Mouse (Mus musculus): ENCODE measurements around the gene Prss36.
"Not testable (repeated sequence)": the region's sequence is repeated elsewhere in the genome, so short reads cannot be mapped to it uniquely, and the experiment has no call there.

Gene Prss36

GRCm38 (mm10) chr7:127946470-127947023 lies at the start of gene Prss36:
TSS of gene Prss36 (minus strand) at chr7:127946725.
- no peak for DNase-seq

DNA sequence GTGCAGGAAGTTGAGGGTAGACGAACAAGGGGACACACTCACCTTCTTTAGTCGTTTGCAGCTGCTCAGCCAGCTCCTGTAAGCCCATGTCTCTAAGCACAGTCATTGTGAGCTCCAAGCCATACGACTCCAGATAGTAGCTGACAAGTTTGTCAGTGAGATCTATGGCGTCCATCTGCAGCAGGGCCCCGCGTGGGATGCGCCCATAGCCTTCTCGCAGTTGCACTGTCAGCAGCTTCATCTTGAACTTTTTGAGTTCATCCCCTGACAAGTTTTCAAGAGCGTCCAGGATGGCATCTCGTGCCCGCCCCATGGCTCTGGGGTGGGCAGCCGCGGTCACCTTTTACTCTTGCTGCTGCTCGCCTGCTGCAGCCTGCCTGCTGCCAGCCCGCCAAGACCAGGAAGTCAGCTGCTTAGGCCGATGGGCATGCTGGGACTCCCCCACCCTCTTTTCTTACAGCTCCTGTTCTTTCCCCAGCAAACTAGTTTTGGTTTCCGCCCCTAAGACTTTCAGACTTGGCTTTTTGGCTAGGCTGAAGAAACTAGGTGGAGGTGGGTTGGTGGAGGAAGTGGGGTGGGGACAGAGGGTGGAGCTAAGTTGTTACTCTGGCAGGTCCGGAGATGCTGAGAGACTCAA lies 46.9 kb upstream of the Prss36 start, which contains the start of gene Pycard:
Gene Pycard (minus strand): TSS at position 527 of the 637 bp plus-strand sequence.
- peak; percentile 89 for DNase-seq

- peak; percentile 59 for DNase-seq
Measured at GRCm38 (mm10) chr7:127992488-127993340, 46.2 kb upstream of the Prss36 start.

GRCm38 (mm10) chr7:127991643-127992487 lies 45.3 kb upstream of the Prss36 start:
- peak; percentile 90 for DNase-seq

- DNase-seq: no peak
Measured at GRCm38 (mm10) chr7:127988904-127989303, 42.4 kb upstream of the Prss36 start.

DNA sequence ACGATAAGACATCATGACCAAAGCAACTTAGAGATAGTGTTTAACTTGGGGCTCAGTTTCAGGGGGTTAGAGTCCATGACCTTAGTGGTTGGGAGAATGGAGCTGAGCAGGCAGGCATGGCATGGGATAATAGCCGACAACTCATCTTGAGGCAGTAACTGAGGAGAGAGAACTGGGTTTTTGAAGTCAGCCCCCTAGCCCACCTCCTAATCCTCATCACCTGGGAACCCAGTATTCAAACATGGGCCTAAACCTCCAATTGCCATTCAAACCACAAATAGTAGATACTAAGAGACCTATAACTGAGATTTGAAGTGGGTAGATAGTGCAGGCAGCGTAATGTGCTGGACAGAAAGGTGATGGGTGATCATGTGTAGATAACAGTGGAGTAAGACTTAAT lies 34.1 kb upstream of the Prss36 start:
- DNase-seq: no peak

- DNase-seq: no peak
Measured at GRCm38 (mm10) chr7:127978856-127979255, 32.3 kb upstream of the Prss36 start.

DNA sequence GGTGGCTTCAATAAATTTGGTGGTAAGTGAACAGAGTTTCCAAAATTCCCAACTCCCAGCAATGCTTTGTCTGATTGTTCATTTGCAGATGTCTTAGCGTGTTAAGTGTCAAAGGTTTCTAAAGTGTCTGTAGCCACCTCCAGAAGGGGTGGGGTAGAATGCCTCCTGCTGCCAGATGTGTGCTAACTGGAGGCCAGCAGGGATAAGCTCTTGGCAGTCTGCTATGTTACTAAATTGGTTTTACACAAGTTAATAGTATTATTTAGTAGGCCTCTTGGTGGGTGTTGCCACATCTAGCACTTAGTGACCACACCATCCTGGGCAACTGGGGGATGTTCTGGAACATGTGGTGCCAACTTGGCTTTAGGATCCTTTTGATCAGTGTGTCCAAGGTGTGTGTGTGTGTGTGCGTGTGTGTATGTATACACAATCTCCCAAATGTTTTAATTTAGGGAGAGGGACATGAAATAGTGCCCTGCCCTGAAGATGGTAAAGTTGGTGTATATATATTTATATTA lies 27.9 kb upstream of the Prss36 start:
- no peak for DNase-seq

DNA sequence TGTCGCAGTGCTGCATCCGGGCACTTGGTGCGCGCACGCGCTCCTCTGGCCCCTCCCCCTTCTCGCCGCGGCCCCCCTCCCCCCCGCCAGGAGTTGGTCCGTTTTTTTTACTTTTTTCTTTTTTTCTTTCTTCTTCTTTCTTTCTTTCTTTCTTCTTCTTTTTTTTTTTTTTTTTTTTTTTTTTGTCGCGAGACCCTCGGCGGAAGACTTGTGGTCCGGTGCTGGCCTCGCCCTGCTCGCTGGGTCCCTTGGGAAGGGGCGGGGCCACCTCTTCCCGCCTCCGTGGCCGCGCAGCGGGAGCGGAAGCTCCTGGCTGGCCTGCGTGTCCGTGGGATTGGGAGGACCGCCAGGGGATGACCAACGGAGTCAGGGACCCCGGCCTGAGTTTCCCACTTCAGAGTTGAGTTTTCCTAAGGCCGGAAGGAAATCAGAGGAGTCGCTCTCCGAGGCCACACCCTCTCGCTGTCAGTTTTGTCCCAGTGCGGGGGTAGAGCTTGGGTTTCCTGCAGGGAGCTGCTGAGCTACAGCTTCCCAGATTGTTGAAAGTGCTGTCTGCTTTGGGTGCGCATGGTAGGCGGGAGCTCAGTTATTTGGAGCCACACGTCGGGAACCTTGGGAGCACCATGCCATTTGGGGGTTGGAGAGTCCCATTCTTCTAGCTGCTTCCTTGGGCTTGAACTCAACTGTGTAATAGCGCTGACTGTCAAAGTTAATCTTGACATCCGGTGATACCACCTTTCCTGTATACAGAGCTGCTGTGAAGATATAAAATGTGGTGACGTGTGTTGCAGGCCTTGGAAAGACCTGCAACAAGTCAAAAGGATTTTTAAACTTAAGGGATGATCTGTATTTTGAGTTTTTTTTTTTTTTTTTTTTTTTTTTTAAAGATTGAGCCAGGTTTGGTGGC lies 21.6 kb upstream of the Prss36 start:
- DNase-seq: peak; percentile 72

- DNase-seq: peak; percentile 96
Measured at GRCm38 (mm10) chr7:127967004-127967921, 20.7 kb upstream of the Prss36 start, which contains the start of gene Fus. TSS of gene Fus (plus strand) at chr7:127967457.

DNA sequence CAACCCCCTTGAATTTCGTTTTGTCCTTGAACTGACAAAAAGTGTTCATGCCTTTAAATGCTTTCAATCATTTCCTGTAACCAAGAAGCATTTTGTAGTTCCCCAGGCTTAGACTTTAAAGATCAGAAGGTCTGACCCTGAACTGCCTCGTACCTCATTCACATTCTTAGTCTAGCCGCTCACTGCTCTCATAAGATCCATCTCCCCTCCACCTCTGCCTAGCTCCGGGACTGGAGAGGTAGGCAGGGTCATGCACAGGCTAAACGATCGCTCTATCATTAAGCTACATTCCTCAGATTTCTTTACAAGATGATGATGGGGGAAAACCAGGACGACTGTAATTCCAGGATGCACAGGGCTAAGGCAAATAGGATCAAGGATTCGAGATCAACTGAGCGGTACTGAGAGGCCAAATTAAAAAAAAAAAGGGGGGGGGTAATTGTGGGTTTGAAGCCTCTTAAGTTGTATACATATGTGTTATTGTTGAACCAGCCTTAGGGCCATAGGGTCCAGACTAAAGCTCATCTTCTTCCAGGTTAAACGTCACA lies 19.9 kb upstream of the Prss36 start:
- peak; percentile 30 for DNase-seq

GRCm38 (mm10) chr7:127959364-127959763 lies 12.8 kb upstream of the Prss36 start:
- DNase-seq: no peak

DNA sequence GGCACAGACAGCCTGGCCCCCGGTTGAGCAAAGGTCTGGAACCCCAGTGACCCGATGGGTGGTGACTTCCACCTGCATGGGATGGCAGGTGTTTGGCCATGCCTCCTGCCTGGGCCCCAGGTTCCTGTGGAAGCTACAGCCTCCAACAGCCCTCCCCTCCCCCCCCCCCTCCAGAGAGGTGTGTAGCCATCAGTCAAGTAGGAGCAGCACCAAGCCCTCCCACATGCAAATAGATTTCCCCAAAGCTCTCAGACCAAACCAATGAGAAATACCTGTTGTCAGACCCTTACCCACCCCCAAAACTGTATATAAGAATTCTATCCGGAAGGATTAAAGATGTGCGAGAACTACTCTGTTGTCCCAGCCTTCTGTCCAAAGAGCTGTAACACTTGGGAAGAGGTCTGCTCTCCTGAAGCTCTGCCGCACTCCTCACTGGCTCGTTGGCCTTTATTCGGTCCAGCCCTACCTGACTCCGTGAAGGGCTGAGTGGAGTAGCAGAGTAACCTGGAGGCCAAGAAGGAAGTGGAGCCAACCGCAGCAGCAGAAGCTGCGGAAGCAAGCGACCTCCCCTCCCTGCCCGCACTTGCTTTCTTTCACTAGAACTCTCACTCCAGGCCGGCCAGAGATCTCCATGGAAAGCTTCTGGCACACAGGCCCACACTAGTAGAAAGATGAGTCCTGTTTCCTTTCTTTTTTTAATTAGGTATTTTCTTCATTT lies 6.5 kb upstream of the Prss36 start:
- peak; percentile 55 for DNase-seq

GRCm38 (mm10) chr7:127944614-127945013 lies 1.9 kb downstream of the Prss36 start:
- no peak for DNase-seq

DNA sequence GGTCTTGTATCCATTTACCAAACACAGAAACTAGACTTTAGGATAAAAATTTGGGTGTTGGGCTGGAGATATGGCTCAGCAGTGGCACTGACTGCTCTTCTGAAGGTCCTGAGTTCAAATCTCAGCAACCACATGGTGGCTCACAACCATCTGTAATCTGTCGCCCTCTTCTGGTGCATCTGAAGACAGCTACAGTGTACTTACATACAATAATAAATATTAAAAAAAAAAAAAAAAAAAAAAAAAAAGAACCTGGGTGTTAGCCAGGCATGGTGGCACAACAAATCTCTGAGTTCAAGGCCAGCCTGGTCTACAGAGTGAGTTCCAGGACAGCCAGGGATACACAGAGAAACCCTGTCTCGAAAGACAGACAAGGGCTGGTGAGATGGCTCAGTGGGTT lies 4.4 kb downstream of the Prss36 start:
- not testable (repeated sequence) for DNase-seq

GRCm38 (mm10) chr7:127936216-127936884 lies 10.2 kb downstream of the Prss36 start:
- DNase-seq: no peak

GRCm38 (mm10) chr7:127935748-127936159 lies 10.8 kb downstream of the Prss36 start:
- no peak for DNase-seq

DNA sequence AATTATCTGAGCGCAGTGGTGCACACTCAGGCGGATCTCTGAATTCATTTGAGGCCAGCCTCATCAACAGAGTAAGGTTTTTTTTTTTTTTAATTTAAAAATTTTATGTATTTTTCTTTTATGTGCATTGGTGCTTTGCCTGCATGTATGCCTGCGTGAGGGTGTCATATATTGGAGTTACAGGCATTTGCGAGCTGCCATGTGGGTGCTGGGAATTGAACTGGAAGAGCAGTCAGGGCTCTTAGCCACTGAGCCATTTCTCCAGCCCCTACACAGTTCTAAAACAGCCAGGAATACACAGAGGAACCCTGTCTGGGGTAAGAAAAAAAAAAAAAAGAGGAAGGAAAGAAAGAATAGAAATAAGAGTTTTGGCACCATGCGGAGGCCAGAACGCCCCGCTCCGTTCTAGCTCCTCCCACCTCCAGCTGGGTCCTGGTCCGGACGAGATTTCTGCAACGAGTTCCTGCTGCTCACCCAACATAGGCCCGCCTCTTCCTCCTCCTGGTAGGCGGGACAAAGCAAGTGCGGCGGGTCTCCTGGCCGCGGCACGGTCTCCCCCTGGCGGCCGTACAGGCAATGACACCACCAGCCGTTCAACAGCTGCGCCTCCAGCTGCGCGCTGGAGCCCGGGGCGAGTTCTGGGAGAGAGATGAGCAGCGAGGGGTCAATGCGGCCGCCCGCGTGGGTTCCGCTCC lies 11.3 kb downstream of the Prss36 start:
- peak; percentile 96 for DNase-seq

Data from thymus, postnatal 14 days (tissue).